Mouse (Mus musculus) small intestine, adult 2 months (tissue): ENCODE data around the gene Stab2. TPM values are rescaled to one million over a fixed set of nuclear protein-coding genes. Genes with fewer than 3 reads are reported as not detected.

ENCODE experiments used
- H3K27ac ChIP-seq: fragments of 200-500 bp; 2 replicates; pipeline ENCODE4 v1.5.1; 2012; ENCODE audit warnings: low read depth, low read length, control low read depth, inconsistent platforms; ENCODE audit not compliant: insufficient read depth
- H3K27me3 ChIP-seq: fragments of 200-500 bp; 2 replicates; pipeline ENCODE4 v1.6.1; 2012; ENCODE audit warnings: mild to moderate bottlenecking, moderate library complexity, low read length, inconsistent platforms; ENCODE audit not compliant: control insufficient read depth, insufficient read depth
- H3K36me3 ChIP-seq: fragments of 200-500 bp; 2 replicates; pipeline ENCODE4 v1.6.1; 2012; ENCODE audit warnings: mild to moderate bottlenecking, low read length, control low read depth, inconsistent platforms; ENCODE audit not compliant: control insufficient read depth, insufficient read depth
- H3K4me1 ChIP-seq: fragments of 200-500 bp; 2 replicates; pipeline ENCODE4 v1.6.1; 2012; ENCODE audit warnings: low read length, inconsistent platforms, mixed read lengths; ENCODE audit not compliant: control insufficient read depth, insufficient read depth, insufficient read length
- H3K4me3 ChIP-seq: fragments of 200-500 bp; 2 replicates; pipeline ENCODE4 v1.5.1; 2012; ENCODE audit warnings: low read depth, mild to moderate bottlenecking, control low read depth, inconsistent platforms, low read length, moderate library complexity
- CTCF ChIP-seq: fragments of 200-500 bp; IDR thresholded peaks from 2 replicates; pipeline ENCODE4 v1.5.1; 2012; ENCODE audit warnings: low read depth, mild to moderate bottlenecking, control low read depth, inconsistent platforms, low read length, moderate library complexity, mixed read lengths; ENCODE audit not compliant: insufficient replicate concordance, insufficient read length; ENCODE audit errors: extremely low read depth
- POLR2A ChIP-seq: fragments of 200-500 bp; IDR thresholded peaks from 2 replicates; pipeline ENCODE4 v1.6.1; 2012; ENCODE audit warnings: low read depth, mild to moderate bottlenecking, control low read depth, inconsistent platforms, low read length, moderate library complexity
- WGBS: fragments of 180-500 bp; shearing (Covaris S2); methylation state at CpG from one replicate; pipeline ENCODE4 v1.1.7; 2018; 5-methylcytosine and 5-hydroxymethylcytosine counted together
- polyA plus RNA-seq: library from polyadenylated mRNA; depleted of rRNA; stranded (reverse); fragments of >200 nt; gene quantifications from 2 replicates; pipeline ENCODE4 v1.2.3, GENCODE M21; 2012; rRNA removed

The Stab2 gene
- polyA plus RNA-seq, result 0.36 and 0.87 TPM in 2 replicates

DNA sequence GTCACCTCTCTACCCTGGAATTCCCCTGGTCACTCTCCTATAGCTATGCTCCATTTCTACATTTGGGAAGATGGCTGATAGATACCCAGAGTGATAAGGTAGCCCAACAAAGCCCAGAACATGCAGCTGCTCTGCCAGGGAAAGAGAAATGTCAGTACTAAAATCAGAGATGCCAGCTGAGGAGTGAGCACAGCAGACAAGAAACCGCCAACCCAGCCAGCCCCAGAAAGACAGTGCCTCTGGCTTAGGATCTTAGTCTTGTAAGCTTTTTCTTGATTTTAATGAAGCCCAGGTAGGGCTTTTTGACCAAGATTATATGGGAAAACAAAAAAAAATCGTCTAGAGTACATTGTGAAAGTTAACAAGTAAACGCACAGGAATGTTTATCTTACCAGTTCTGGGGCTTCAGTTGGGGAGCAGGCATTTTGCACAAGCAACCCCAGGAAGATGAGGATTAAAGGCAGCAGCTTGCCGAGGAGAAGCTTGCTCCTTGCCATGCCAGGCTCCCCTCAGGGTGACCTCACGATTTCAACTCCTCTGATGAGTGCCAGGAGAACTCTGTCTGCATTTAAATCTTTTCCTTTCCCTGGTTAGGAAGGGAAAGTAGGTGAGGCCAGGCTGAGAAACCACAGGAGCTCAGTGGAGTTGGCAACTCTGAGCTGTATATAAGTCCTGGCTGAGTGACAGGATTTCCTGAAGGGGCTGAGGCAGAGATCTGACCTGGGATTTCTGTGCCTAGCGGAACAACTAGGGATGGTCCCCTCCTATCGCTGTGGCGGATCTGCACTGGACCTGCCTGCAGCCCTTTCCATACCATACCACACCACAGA is at the start of gene Stab2:
Gene Stab2 (minus strand): TSS at position 641 of the 830 bp plus-strand sequence.
- no peaks in the 10 kb centered on the region for H3K36me3 ChIP-seq
- no peak within 1 kb of the TSS for H3K27ac ChIP-seq
- H3K4me3 ChIP-seq, result no peak within 1 kb of the TSS
- 52% methylated on average over 8 of the region's 8 CpGs for WGBS
- no peaks in the 10 kb centered on the region for H3K27me3 ChIP-seq
- TF ChIP-seq POLR2A, result no peak
- TF ChIP-seq CTCF, result no peak
- no peaks in the 10 kb centered on the region for H3K4me1 ChIP-seq

DNA sequence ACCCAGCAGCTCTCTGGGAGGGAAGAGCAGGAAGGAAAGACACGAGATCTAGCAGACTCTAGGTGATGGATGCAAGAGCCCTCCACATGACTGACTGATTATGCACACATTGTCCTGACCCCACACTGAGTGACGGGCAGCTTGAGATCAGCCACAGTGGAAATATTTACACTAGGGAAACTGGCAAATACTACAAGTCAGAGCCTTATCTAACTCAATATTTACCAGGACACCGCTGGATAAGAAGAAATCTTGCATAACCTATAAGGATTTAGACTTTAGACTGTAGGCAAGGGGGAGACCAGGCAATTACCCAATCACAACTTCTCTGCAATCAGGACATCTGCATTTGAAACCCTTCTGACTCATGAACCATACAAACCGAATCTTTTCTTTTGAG is 43.9 kb upstream of the Stab2 start:
- TF ChIP-seq CTCF, result no peak
- no peak for TF ChIP-seq POLR2A
- H3K4me3 ChIP-seq, result no peak overlapping the region
- no peaks in the 10 kb centered on the region for H3K4me1 ChIP-seq
- 15% methylated on average over 4 of the region's 4 CpGs for WGBS
- H3K27ac ChIP-seq, result no peak overlapping the region
- H3K36me3 ChIP-seq, result no peaks in the 10 kb centered on the region
- no peaks in the 10 kb centered on the region for H3K27me3 ChIP-seq

DNA sequence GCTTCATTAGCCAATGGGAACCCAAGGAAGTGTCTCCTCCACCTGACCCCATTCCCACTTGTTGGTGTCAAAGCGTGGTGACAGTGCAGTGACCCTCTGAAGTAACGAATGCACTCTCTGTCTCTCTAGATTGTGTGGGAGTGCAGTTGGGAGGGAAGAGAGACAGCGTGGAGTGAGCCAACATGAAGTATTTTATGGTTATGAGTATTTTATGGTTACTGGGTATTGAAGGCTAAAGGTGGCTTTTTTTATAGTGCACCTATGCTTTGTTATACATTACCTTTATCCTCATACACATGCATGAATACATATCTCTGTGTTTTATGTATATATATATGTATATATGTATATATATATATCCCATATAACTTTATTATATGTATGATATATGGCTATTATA is 41.4 kb upstream of the Stab2 start:
- Histone ChIP-seq H3K27me3 (no peaks in the 10 kb centered on the region), H3K36me3 (no peaks in the 10 kb centered on the region), H3K4me1 (no peaks in the 10 kb centered on the region), H3K4me3 (no peak overlapping the region), H3K27ac (no peak overlapping the region)
- TF ChIP-seq CTCF, result no peak
- no peak for TF ChIP-seq POLR2A
- WGBS, result 34% methylated on average over 3 of the region's 3 CpGs

DNA sequence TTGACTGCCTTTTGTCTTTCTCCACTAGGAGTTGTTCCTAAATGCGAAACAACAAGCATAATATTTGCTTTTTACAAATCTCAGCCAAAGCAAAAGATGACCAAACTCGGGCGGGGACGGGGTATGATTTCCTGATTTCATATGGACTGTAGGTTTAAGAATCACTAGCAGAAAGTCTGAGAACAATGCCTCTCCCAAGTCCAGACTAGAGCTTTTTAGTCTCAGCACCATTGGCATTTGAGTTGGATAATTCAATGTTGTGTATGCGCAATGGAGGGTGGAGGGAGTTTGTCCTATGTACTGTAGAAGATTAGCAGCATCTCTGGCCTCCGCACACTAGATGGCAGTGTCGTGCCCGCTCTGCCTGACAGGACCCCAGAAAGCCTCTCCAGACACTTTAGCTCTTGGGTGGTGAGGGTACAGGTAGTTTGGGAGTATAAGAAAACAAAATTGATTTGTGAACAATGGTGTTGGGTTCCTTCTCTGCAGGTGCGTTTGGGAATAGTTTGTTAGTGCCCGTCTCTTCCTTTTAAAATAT is 39.2 kb upstream of the Stab2 start:
- H3K27ac ChIP-seq, result no peak overlapping the region
- no peak for TF ChIP-seq CTCF
- no peak overlapping the region for H3K4me3 ChIP-seq
- no peaks in the 10 kb centered on the region for H3K36me3 ChIP-seq
- H3K27me3 ChIP-seq, result no peaks in the 10 kb centered on the region
- 78% methylated on average over 10 of the region's 10 CpGs for WGBS
- no peaks in the 10 kb centered on the region for H3K4me1 ChIP-seq

DNA sequence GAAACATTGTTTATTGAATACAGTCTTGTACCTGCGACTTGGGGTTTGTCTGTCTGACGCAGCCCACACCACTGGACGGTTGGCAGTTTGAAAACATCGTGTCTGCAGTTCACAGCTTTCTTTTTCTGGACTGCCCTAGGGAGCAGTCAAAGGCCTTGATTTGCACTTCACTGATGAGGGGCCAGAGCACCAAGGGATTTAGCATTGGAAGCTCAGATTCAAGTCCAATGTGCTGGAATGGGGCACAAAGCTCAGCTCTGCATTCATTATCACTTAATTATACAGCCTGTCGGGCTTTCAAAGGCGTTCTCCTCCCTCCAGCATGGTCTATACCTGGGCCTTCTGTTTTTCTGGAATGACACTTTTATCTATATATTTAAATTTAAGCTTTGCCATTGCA is 38.6 kb upstream of the Stab2 start:
- 40% methylated on average over 6 of the region's 6 CpGs for WGBS
- Histone ChIP-seq H3K4me3 (no peak overlapping the region), H3K36me3 (no peaks in the 10 kb centered on the region), H3K4me1 (no peaks in the 10 kb centered on the region), H3K27me3 (no peaks in the 10 kb centered on the region), H3K27ac (no peak overlapping the region)
- TF ChIP-seq POLR2A, result no peak
- TF ChIP-seq CTCF, result no peak

DNA sequence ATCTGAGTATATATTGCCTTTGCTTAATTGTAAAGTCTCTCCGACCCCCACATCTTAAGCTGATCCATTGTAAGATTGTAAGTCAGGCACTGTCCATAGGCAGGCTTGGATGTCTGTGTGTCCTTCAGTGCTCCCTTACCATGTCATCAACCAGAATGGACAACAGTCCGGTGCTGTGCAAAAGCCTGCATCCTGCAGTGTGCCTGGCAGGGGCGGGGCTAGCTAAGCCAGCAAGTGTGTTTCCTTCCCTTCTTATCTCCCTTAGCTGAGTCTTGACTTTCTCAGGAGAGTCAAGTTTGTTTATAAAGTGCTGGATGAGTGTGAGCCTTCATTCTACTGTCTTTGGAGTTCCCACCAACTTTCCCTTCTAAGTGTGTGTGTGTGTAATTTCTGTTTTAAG is 37.4 kb upstream of the Stab2 start:
- Histone ChIP-seq H3K4me3 (no peak overlapping the region), H3K27me3 (no peaks in the 10 kb centered on the region), H3K4me1 (no peaks in the 10 kb centered on the region), H3K27ac (no peak overlapping the region), H3K36me3 (no peaks in the 10 kb centered on the region)
- WGBS, result 35% methylated on average over 3 of the region's 3 CpGs
- TF ChIP-seq CTCF, result no peak
- TF ChIP-seq POLR2A, result no peak

DNA sequence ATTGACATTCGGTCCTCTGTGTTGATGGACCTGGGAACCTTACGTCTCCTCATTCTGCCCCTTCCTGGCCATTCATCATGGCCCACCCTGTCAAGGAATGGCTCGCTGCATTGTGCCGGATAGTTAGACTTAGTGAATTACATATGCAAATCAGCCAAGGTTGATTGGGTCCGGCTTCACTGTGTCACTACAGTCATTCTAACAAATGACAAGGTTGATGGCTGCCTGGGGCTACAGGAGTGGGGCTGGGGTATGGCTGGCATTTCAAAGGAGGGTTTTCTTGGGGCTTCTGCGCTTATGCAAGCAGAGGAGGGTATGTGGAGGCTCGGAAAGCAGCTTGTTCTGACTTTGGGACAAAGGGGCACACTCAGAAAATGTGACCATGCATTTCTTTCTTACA is 33.4 kb upstream of the Stab2 start:
- H3K27ac ChIP-seq, result no peak overlapping the region
- 84% methylated on average over 7 of the region's 7 CpGs for WGBS
- no peak overlapping the region for H3K4me3 ChIP-seq
- H3K27me3 ChIP-seq, result no peaks in the 10 kb centered on the region
- H3K4me1 ChIP-seq, result no peaks in the 10 kb centered on the region
- no peaks in the 10 kb centered on the region for H3K36me3 ChIP-seq
- TF ChIP-seq POLR2A, result no peak
- no peak for TF ChIP-seq CTCF
